Comparison of ENCODE assay signal across 11 mouse cellular contexts in the genomic region with DNA sequence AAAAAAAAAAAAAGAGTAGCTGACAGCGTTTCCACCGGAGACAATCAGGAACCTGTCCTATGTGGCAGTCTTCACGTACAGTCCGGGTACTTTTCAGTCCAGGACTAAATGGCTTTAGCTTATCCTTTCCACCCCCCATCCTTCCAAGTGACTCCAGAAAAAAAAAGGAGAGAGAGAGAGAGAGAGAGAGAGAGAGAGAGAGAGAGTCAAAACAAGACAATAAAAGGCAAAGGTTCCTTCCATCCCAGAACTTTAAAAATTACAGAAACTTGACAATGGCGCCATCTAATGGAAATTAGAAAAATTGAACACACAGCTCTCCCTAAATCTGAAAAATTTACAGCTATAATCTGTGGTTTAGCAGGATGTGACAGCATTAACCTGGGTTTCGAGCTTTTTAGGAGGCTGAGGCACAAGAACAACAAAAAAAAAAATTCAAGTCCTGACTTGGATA. TPM values are rescaled to one million over a fixed set of nuclear protein-coding genes. Genes with fewer than 3 reads are reported as not detected.
DNase-seq lines count a peak whose midpoint lies in the region; ATAC-seq and TF ChIP-seq lines count a peak whose summit lies in the region.
"Had no signal": no experiment of that assay in that cellular context is flagged by ENCODE, and none has a peak within 500 bp of the region (broad histone marks: within the 10 kb centered on the region; RNA-seq: fewer than 3 reads in every experiment).

No protein-coding gene starts in this region.

- H3K9me3 ChIP-seq in heart, postnatal 0 days (replicated peaks; ENCODE audit: control insufficient read depth, low read length) = no peaks in the 10 kb centered on the region
- no peaks in the 10 kb centered on the region; the same call in 1 of the 2 replicates for H3K9me3 ChIP-seq in ES-E14 (ENCODE audit: control insufficient read depth, insufficient read depth, low read depth, low read length)
- peaks cover 3% of the 10 kb centered on the region; the same call in 1 of the 2 replicates for H3K9me3 ChIP-seq in embryonic facial prominence, embryonic 14.5 days (ENCODE audit: control insufficient read depth, low read length)
- H3K9me3 ChIP-seq: hindbrain, embryonic 15.5 days had no signal

- TF ChIP-seq EP300 in heart, postnatal 0 days (IDR thresholded peaks at IDR 0.05; ENCODE audit: low read depth) = no peak

- peak; percentile 72 for TF ChIP-seq CTCF in heart, postnatal 0 days (IDR thresholded peaks at IDR 0.05; ENCODE audit: low read depth)

- H3K9ac ChIP-seq in heart, postnatal 0 days (replicated peaks; ENCODE audit: low read depth, low read length) = no peak overlapping the region
- no peak overlapping the region for H3K9ac ChIP-seq in ES-E14 (ENCODE audit: insufficient read depth, low read depth, low read length, poor library complexity, severe bottlenecking)
- H3K9ac ChIP-seq in embryonic facial prominence, embryonic 14.5 days (ENCODE audit: low read depth, low read length) = no peak overlapping the region
- H3K9ac ChIP-seq: hindbrain, embryonic 15.5 days had no signal

- H3K4me2 ChIP-seq in heart, postnatal 0 days (ENCODE audit: low read depth, low read length) = no peak overlapping the region
- H3K4me2 ChIP-seq in embryonic facial prominence, embryonic 14.5 days (ENCODE audit: low read depth, low read length) = no peak overlapping the region
- H3K4me2 ChIP-seq: hindbrain, embryonic 15.5 days had no signal

- H3K4me1 ChIP-seq in heart, postnatal 0 days (ENCODE audit: control insufficient read depth, insufficient read depth) = no peaks in the 10 kb centered on the region
- H3K4me1 ChIP-seq in ES-E14 (ENCODE audit: control insufficient read depth in 2 of 2, insufficient read depth in 2 of 2, low read length in 2 of 2, poor library complexity in 1 of 2) = no peaks in the 10 kb centered on the region
- H3K4me1 ChIP-seq in embryonic facial prominence, embryonic 14.5 days (ENCODE audit: control insufficient read depth, insufficient read depth, low read length) = no peaks in the 10 kb centered on the region

- intact Hi-C loops in heart, postnatal 36 days (cut with DNase I) = loop anchor here (1.0 to 10.0 kb wide), 2 partner anchors 94 to 328 kb away; no protein-coding TSS in a partner anchor

- H3K27me3 ChIP-seq in heart, postnatal 0 days (ENCODE audit: control insufficient read depth, insufficient read depth, low read length) = no peaks in the 10 kb centered on the region
- no peaks in the 10 kb centered on the region for H3K27me3 ChIP-seq in embryonic facial prominence, embryonic 14.5 days (replicated peaks; ENCODE audit: control insufficient read depth, insufficient read depth, low read length)
- H3K27me3 ChIP-seq: hindbrain, embryonic 15.5 days had no signal

- no peak overlapping the region for H3K4me3 ChIP-seq in heart, postnatal 0 days (ENCODE audit: low read depth, low read length)
- no peak overlapping the region for H3K4me3 ChIP-seq in ES-E14 (ENCODE audit: insufficient read depth in 1 of 2, low read depth in 1 of 2, low read length in 2 of 2, poor library complexity in 1 of 2, severe bottlenecking in 1 of 2)
- no peak overlapping the region for H3K4me3 ChIP-seq in embryonic facial prominence, embryonic 14.5 days (ENCODE audit: low read depth, low read length)
- H3K4me3 ChIP-seq: hindbrain, embryonic 15.5 days had no signal

- 39% methylated on average over 6 of the region's 6 CpGs for WGBS in heart, postnatal 0 days
- WGBS in embryonic facial prominence, embryonic 14.5 days = 47% methylated on average over 6 of the region's 6 CpGs

- H3K36me3 ChIP-seq in heart, postnatal 0 days (replicated peaks; ENCODE audit: control insufficient read depth, insufficient read depth, low read length) = no peaks in the 10 kb centered on the region
- no peaks in the 10 kb centered on the region for H3K36me3 ChIP-seq in ES-E14 (ENCODE audit: control insufficient read depth, insufficient read depth, low read length, poor library complexity, severe bottlenecking)
- no peaks in the 10 kb centered on the region for H3K36me3 ChIP-seq in embryonic facial prominence, embryonic 14.5 days (ENCODE audit: control insufficient read depth, insufficient read depth, low read length)
- H3K36me3 ChIP-seq: hindbrain, embryonic 15.5 days had no signal

- H3K27ac ChIP-seq in heart, postnatal 0 days (ENCODE audit: low read depth) = no peak overlapping the region
- no peak overlapping the region for H3K27ac ChIP-seq in ES-E14 (ENCODE audit: insufficient read depth, low read depth, low read length, poor library complexity, severe bottlenecking)
- no peak overlapping the region for H3K27ac ChIP-seq in embryonic facial prominence, embryonic 14.5 days (replicated peaks; ENCODE audit: low read depth, low read length)
- H3K27ac ChIP-seq: hindbrain, embryonic 15.5 days had no signal

- ATAC-seq in heart, postnatal 0 days (ENCODE audit: insufficient read depth, low read depth) = peak; percentile 27; the same call in 1 of the 2 replicates
- 0 out of 2 replicates have a peak, but pooled peaks have one; percentile 15 for ATAC-seq in embryonic facial prominence, embryonic 14.5 days (ENCODE audit: low read depth)

- in situ Hi-C loops in ES-E14 (cut with MboI; ENCODE audit: low sequenced_read_pairs in 2 of 2, unreplicated experiment in 2 of 2) = loop anchor here (5.0 to 25.0 kb wide), 4 partner anchors 95 to 328 kb away; no protein-coding TSS in a partner anchor

- DNase-seq in heart, postnatal 0 days (ENCODE audit: low spot score) = peak; percentile 59
- DNase-seq in heart, postnatal 36 days = no peak
- peak; percentile 74 for DNase-seq in 3T3-L1 (ENCODE audit: low read depth, low spot score)
- peak; percentile 54 for DNase-seq in ES-E14 (ENCODE audit: low read depth, low spot score)
- DNase-seq in embryonic facial prominence, embryonic 14.5 days (ENCODE audit: low spot score) = no peak
- no peak for DNase-seq in right cerebral cortex, postnatal 25 days
- DNase-seq in layer of hippocampus, adult 9-11 months = no peak
- DNase-seq in urinary bladder, postnatal 14 days (ENCODE audit: low spot score) = no peak
- DNase-seq: cerebellum, postnatal 36 days; right cerebral cortex, adult 18-20 months had no signal

TF ChIP-seq in ES-E14, 5 proteins besides CTCF, POLR2A, EP300 and RAD21:
- TF ChIP-seq HCFC1 (IDR thresholded peaks at IDR 0.05; ENCODE audit: borderline replicate concordance, insufficient read depth, low read length) (no peak), ZC3H11A (IDR thresholded peaks at IDR 0.05; ENCODE audit: borderline replicate concordance, low read depth, low read length) (peak; percentile 85), CHD2 (IDR thresholded peaks at IDR 0.05; ENCODE audit: low read depth, low read length) (no peak), MAFK (IDR thresholded peaks at IDR 0.05; ENCODE audit: insufficient read depth, low read depth, low read length) (no peak), ZNF384 (IDR thresholded peaks at IDR 0.05; ENCODE audit: low read depth, low read length) (peak; percentile 82; the same call in 1 of the 2 replicates)

RNA-seq across cellular contexts. Expression of a gene that starts 8.0 kb away (rescaled TPM):
- 126 and 153 TPM in 2 replicates for total RNA-seq in heart, postnatal 0 days (2014; rRNA removed; ENCODE audit: low replicate concordance)
- polyA plus RNA-seq in heart, postnatal 0 days (2015; fragmentation: Nextera tagmentation; extraction: Ambion mirVana) = 59.4 and 63.2 TPM in 2 replicates
- 100 to 1,000 TPM; 120 to 139 TPM for total RNA-seq in heart, postnatal 36 days (2021)
- 83.9 and 117 TPM in 2 replicates for total RNA-seq in ES-E14 (2012; rRNA removed)
- 46.8 and 48.9 TPM in 2 replicates for polyA plus RNA-seq in embryonic facial prominence, embryonic 14.5 days (2014; fragmentation: Nextera tagmentation; extraction: Ambion mirVana)

RNA-seq across cellular contexts. Expression of a gene that starts 8.6 kb away (rescaled TPM):
- 0.15 TPM in 1 of 2 replicates, not detected in the other for total RNA-seq in heart, postnatal 0 days (2014; rRNA removed; ENCODE audit: low replicate concordance)
- 0.58 and 0.83 TPM in 2 replicates for polyA plus RNA-seq in heart, postnatal 0 days (2015; fragmentation: Nextera tagmentation; extraction: Ambion mirVana)
- total RNA-seq in heart, postnatal 36 days (2021) = 1 to 10 TPM in 1 of 2 experiments, under 1 TPM in 1; 0.97 to 1.0 TPM
- 0.58 TPM in 1 of 2 replicates, not detected in the other for total RNA-seq in ES-E14 (2012; rRNA removed)
- polyA plus RNA-seq in embryonic facial prominence, embryonic 14.5 days (2014; fragmentation: Nextera tagmentation; extraction: Ambion mirVana) = 1.4 and 2.0 TPM in 2 replicates

RNA-seq across cellular contexts. Expression of a gene that starts 36.9 kb away (rescaled TPM):
- 1.1 and 6.3 TPM in 2 replicates for total RNA-seq in heart, postnatal 0 days (2014; rRNA removed; ENCODE audit: low replicate concordance)
- 6.5 and 7.2 TPM in 2 replicates for polyA plus RNA-seq in heart, postnatal 0 days (2015; fragmentation: Nextera tagmentation; extraction: Ambion mirVana)
- total RNA-seq in heart, postnatal 36 days (2021) = 1 to 10 TPM; 4.4 to 4.5 TPM
- 8.7 and 11.4 TPM in 2 replicates for total RNA-seq in ES-E14 (2012; rRNA removed)
- 9.8 and 10.2 TPM in 2 replicates for polyA plus RNA-seq in embryonic facial prominence, embryonic 14.5 days (2014; fragmentation: Nextera tagmentation; extraction: Ambion mirVana)

RNA-seq across cellular contexts. Expression of a gene that starts 46.6 kb away (rescaled TPM):
- total RNA-seq in heart, postnatal 0 days (2014; rRNA removed; ENCODE audit: low replicate concordance) = 267 and 282 TPM in 2 replicates
- polyA plus RNA-seq in heart, postnatal 0 days (2015; fragmentation: Nextera tagmentation; extraction: Ambion mirVana) = 165 and 173 TPM in 2 replicates
- total RNA-seq in heart, postnatal 36 days (2021) = 100 to 1,000 TPM; 317 to 377 TPM
- total RNA-seq in ES-E14 (2012; rRNA removed) = 300 and 403 TPM in 2 replicates
- polyA plus RNA-seq in embryonic facial prominence, embryonic 14.5 days (2014; fragmentation: Nextera tagmentation; extraction: Ambion mirVana) = 334 and 344 TPM in 2 replicates

RNA-seq across cellular contexts. Expression of a gene that starts 46.6 kb away (rescaled TPM):
- 3.6 and 4.8 TPM in 2 replicates for total RNA-seq in heart, postnatal 0 days (2014; rRNA removed; ENCODE audit: low replicate concordance)
- 8.2 and 9.2 TPM in 2 replicates for polyA plus RNA-seq in heart, postnatal 0 days (2015; fragmentation: Nextera tagmentation; extraction: Ambion mirVana)
- total RNA-seq in heart, postnatal 36 days (2021) = 1 to 10 TPM; 6.3 to 7.7 TPM
- 14.1 and 15.4 TPM in 2 replicates for total RNA-seq in ES-E14 (2012; rRNA removed)
- polyA plus RNA-seq in embryonic facial prominence, embryonic 14.5 days (2014; fragmentation: Nextera tagmentation; extraction: Ambion mirVana) = 15.8 and 16.6 TPM in 2 replicates

Comparison
In these comparisons a context has a peak if more than half of its experiments do, and no peak if none do; other contexts are left out.
1. DNase-seq: peak in heart, postnatal 0 days (single experiment), 3T3-L1 (single experiment) and ES-E14 (single experiment); none in heart, postnatal 36 days (0 of 2), embryonic facial prominence, embryonic 14.5 days (single experiment), right cerebral cortex, postnatal 25 days (single experiment), layer of hippocampus, adult 9-11 months (single experiment) and urinary bladder, postnatal 14 days (single experiment).